Mouse (Mus musculus) ES-E14 (cell line): ENCODE data around the gene Lsm2. TPM values are rescaled to one million over a fixed set of nuclear protein-coding genes. Genes with fewer than 3 reads are reported as not detected.

Experiments used
- DNase-seq: peaks from one replicate; pipeline ENCODE4 v3.0.0-alpha.2; 2013; ENCODE audit warnings: low read depth, low spot score
- H3K27ac ChIP-seq: 2 replicates; pipeline ENCODE4 v1.5.1; 2012; ENCODE audit warnings: low read depth, mild to moderate bottlenecking, low read length, moderate library complexity, mixed read lengths; ENCODE audit not compliant: poor library complexity, insufficient read depth, severe bottlenecking
- H3K36me3 ChIP-seq: 2 replicates; pipeline ENCODE4 v1.6.1; 2012; ENCODE audit warnings: mild to moderate bottlenecking, low read length, moderate library complexity, mixed read lengths; ENCODE audit not compliant: control insufficient read depth, poor library complexity, insufficient read depth, severe bottlenecking
- H3K4me1 ChIP-seq, 2 experiments: fragments of 150-350 bp in 1 of 2; sonication (generic) in 1 of 2; 2 replicates each; pipeline ENCODE4 v1.6.1; 2012; ENCODE audit warnings: low read length in 2 of 2, mild to moderate bottlenecking in 1 of 2, mixed read lengths in 1 of 2; ENCODE audit not compliant: control insufficient read depth in 2 of 2, insufficient read depth in 2 of 2, poor library complexity in 1 of 2
- H3K4me3 ChIP-seq, 2 experiments: fragments of 150-350 bp in 1 of 2; sonication (generic) in 1 of 2; 2 replicates each; pipeline ENCODE4 v1.5.1; 2012; ENCODE audit warnings: low read length in 2 of 2, low read depth in 1 of 2, mild to moderate bottlenecking in 1 of 2, mixed read lengths in 1 of 2; ENCODE audit not compliant: insufficient read depth in 1 of 2, poor library complexity in 1 of 2, severe bottlenecking in 1 of 2
- H3K9ac ChIP-seq: 2 replicates; pipeline ENCODE4 v1.6.1; 2012; ENCODE audit warnings: low read depth, mild to moderate bottlenecking, low read length, mixed read lengths; ENCODE audit not compliant: poor library complexity, insufficient read depth, severe bottlenecking
- H3K9me3 ChIP-seq: fragments of 150-350 bp; sonication (generic); 2 replicates; pipeline ENCODE4 v1.6.1; 2012; ENCODE audit warnings: low read depth, mild to moderate bottlenecking, low read length; ENCODE audit not compliant: control insufficient read depth, insufficient read depth
- CHD2 ChIP-seq: IDR thresholded peaks from 2 replicates; pipeline ENCODE4 v1.6.1; 2014; ENCODE audit warnings: mild to moderate bottlenecking, low read depth, low read length, inconsistent platforms
- HCFC1 ChIP-seq: IDR thresholded peaks from 2 replicates; pipeline ENCODE4 v1.6.1; 2012; ENCODE audit warnings: low read length, inconsistent platforms, borderline replicate concordance; ENCODE audit not compliant: insufficient read depth
- MAFK ChIP-seq: IDR thresholded peaks from 2 replicates; pipeline ENCODE4 v1.6.1; 2014; ENCODE audit warnings: mild to moderate bottlenecking, low read depth, low read length, inconsistent platforms; ENCODE audit not compliant: insufficient read depth
- ZC3H11A ChIP-seq: IDR thresholded peaks from 2 replicates; pipeline ENCODE4 v1.6.1; 2012; ENCODE audit warnings: low read depth, mild to moderate bottlenecking, inconsistent platforms, low read length, borderline replicate concordance
- ZNF384 ChIP-seq: IDR thresholded peaks from 2 replicates; pipeline ENCODE4 v1.6.1; 2012; ENCODE audit warnings: low read depth, low read length, inconsistent platforms
- in situ Hi-C, 2 experiments: fragments of 600-800 bp; cut with MboI; formaldehyde crosslinking; loops; one replicate each; pipeline ENCODE4 v1.15.1; 2025; ENCODE audit warnings: low sequenced_read_pairs in 2 of 2, inconsistent platforms in 1 of 2; ENCODE audit not compliant: unreplicated experiment in 2 of 2
- total RNA-seq: library from RNA; depleted of rRNA; stranded (reverse); fragments of 300-350 nt; gene quantifications from 2 replicates; pipeline ENCODE4 v1.2.3, GENCODE M21; 2012

Gene Lsm2
- total RNA-seq, 1 experiment: 64.4 TPM

- H3K9me3 ChIP-seq: no peaks in the 10 kb centered on the region
- no peak for TF ChIP-seq CHD2
- TF ChIP-seq ZNF384: peak; percentile 86
- TF ChIP-seq MAFK: no peak
- no peak for TF ChIP-seq ZC3H11A
- no peak for TF ChIP-seq HCFC1
- in situ Hi-C loops: no loop called here
- no peak overlapping the region; the same call in 1 of the 2 replicates for H3K27ac ChIP-seq
- peak overlapping the region; percentile 20 for H3K9ac ChIP-seq
- H3K4me3 ChIP-seq: peak overlapping the region; percentile 36 to 60
- no peak for DNase-seq
- H3K4me1 ChIP-seq: no peaks in the 10 kb centered on the region
- H3K36me3 ChIP-seq: no peaks in the 10 kb centered on the region
These were observed 40.2 kb upstream of the Lsm2 start for GRCm38 (mm10) chr17:34941344-34942041.

GRCm38 (mm10) chr17:34943128-34943815 is 38.4 kb upstream of the Lsm2 start:
- in situ Hi-C loops: no loop called here
- Histone ChIP-seq H3K36me3 (no peaks in the 10 kb centered on the region), H3K27ac (no peak overlapping the region), H3K9me3 (no peaks in the 10 kb centered on the region), H3K9ac (no peak overlapping the region), H3K4me1 (no peaks in the 10 kb centered on the region), H3K4me3 (no peak overlapping the region)
- DNase-seq: no peak
- no peak for TF ChIP-seq ZC3H11A
- TF ChIP-seq ZNF384: no peak
- TF ChIP-seq CHD2: no peak
- no peak for TF ChIP-seq MAFK
- TF ChIP-seq HCFC1: no peak

GRCm38 (mm10) chr17:34944362-34944761 is 37.3 kb upstream of the Lsm2 start:
- peaks cover under 1% of the 10 kb centered on the region; the same call in 1 of the 2 replicates for H3K36me3 ChIP-seq
- in situ Hi-C loops: no loop called here
- H3K4me3 ChIP-seq: no peak overlapping the region
- TF ChIP-seq MAFK (no peak), ZC3H11A (no peak), ZNF384 (no peak), HCFC1 (no peak), CHD2 (no peak)
- DNase-seq: no peak
- H3K4me1 ChIP-seq: no peaks in the 10 kb centered on the region
- no peak overlapping the region for H3K9ac ChIP-seq
- no peak overlapping the region for H3K27ac ChIP-seq
- H3K9me3 ChIP-seq: no peaks in the 10 kb centered on the region

- in situ Hi-C loops: no loop called here
- DNase-seq: no peak
- Histone ChIP-seq H3K27ac (no peak overlapping the region), H3K4me1 (no peaks in the 10 kb centered on the region), H3K9ac (no peak overlapping the region), H3K4me3 (no peak overlapping the region), H3K9me3 (no peaks in the 10 kb centered on the region), H3K36me3 (peaks cover 21% of the 10 kb centered on the region)
- no peak for TF ChIP-seq HCFC1
These were observed 35.0 kb upstream of the Lsm2 start for GRCm38 (mm10) chr17:34946486-34947140.
